Comparison of ENCODE assay signal across 1 mouse cellular context in the genomic region with DNA sequence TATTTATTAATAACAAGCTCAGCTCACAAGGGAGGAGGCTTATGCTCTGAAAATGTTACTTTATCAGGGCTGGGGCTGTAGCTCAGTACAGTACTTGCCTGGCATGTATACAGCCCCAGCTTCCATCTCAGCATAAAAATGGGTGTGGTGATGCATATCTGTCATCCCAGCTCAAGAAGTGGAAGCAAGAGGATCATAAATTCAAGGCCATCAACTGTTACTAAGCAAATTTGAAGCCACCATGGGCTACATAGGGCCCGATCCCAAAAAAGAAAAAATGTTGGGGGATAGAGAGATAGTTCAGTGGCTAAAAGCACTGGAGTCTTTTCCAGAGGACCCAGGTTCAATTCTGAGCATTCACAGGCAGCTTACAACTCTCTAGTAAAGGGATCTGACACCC.
TF ChIP-seq lines count a peak whose summit lies in the region.

No protein-coding gene starts in this region.

TF ChIP-seq in MEL, 35 proteins besides CTCF, POLR2A, EP300 and RAD21 (continued from another document):
- no peak for TF ChIP-seq POLR2AphosphoS2 (IDR thresholded peaks at IDR 0.05; ENCODE audit: low read length)
- no peak for TF ChIP-seq ZNF384 (IDR thresholded peaks at IDR 0.05; ENCODE audit: low read depth, low read length)
- TF ChIP-seq RCOR1 (IDR thresholded peaks at IDR 0.05; ENCODE audit: low read depth, low read length) = no peak
- TF ChIP-seq MAX (IDR thresholded peaks at IDR 0.05; ENCODE audit: low read length) = no peak
- 0 out of 2 replicates have a peak, but pooled peaks have one; percentile 4 for TF ChIP-seq ELF1 (IDR thresholded peaks at IDR 0.05; ENCODE audit: low read depth, low read length)
- TF ChIP-seq E2F4 (IDR thresholded peaks at IDR 0.05; ENCODE audit: borderline replicate concordance, low read depth, low read length) = no peak
- no peak for TF ChIP-seq TAL1 (IDR thresholded peaks at IDR 0.05; ENCODE audit: low read length)
- TF ChIP-seq ZMIZ1 (IDR thresholded peaks at IDR 0.05; ENCODE audit: low read depth, low read length) = no peak
- TF ChIP-seq NELFE (IDR thresholded peaks at IDR 0.05; ENCODE audit: low read depth, low read length) = no peak
- no peak for TF ChIP-seq ZKSCAN1 (IDR thresholded peaks at IDR 0.05; ENCODE audit: low read depth, low read length)
